Mouse (Mus musculus): Measurements from ENCODE around the gene Wdr70.

GRCm38 (mm10) chr15:8065221-8065620 is 33.8 kb downstream of the Wdr70 start:
- TF ChIP-seq SMC3 (IDR thresholded peaks at IDR 0.05; ENCODE audit: low read depth, low read length) = peak; percentile 48
- TF ChIP-seq CHD2 (IDR thresholded peaks at IDR 0.05; ENCODE audit: low read length) = no peak
- TF ChIP-seq MAX (IDR thresholded peaks at IDR 0.05; ENCODE audit: low read length) = no peak
- TF ChIP-seq CTCF (conservative IDR thresholded peaks at IDR 0.05 in 1 of 2, IDR thresholded peaks at IDR 0.05 in 1 of 2; ENCODE audit: low read depth in 2 of 2, low read length in 2 of 2) = peak in 1 of 2 experiments; percentile 74; a peak in 2 of 4 replicates
- TF ChIP-seq E2F4 (IDR thresholded peaks at IDR 0.05; ENCODE audit: insufficient replicate concordance, low read depth, low read length) = no peak
- TF ChIP-seq USF2 (conservative IDR thresholded peaks at IDR 0.05; ENCODE audit: low read depth, low read length) = no peak
- TF ChIP-seq ZC3H11A (IDR thresholded peaks at IDR 0.05; ENCODE audit: low read depth, low read length) = no peak
- no peak for TF ChIP-seq POLR2AphosphoS2 (IDR thresholded peaks at IDR 0.05; ENCODE audit: low read depth, low read length)
- no peak for TF ChIP-seq USF1 (IDR thresholded peaks at IDR 0.05; ENCODE audit: low read depth, low read length)
- TF ChIP-seq POLR2A (IDR thresholded peaks at IDR 0.05; ENCODE audit: low read depth, low read length) = no peak
- TF ChIP-seq NRF1 (IDR thresholded peaks at IDR 0.05; ENCODE audit: low read depth, low read length) = no peak
